Mouse (Mus musculus) heart, embryonic 16.5 days (tissue): ENCODE measurements at regions not wholly inside any gene's neighbourhood (a gene's known extent, or its start where the extent isn't known, plus 50 kb on each side); places are given as distances from the start of the nearest gene placed in this dataset.

Experiments used
- ATAC-seq: fragments of 200-750 bp; cut with Nextera tagmentation; replicated peaks from 2 replicates; pipeline ENCODE4 v1.8.0; 2017; ENCODE audit warnings: moderate number of reproducible peaks; ENCODE audit not compliant: insufficient read depth, low FRiP score; ENCODE audit errors: extremely low read depth
- H3K27ac ChIP-seq: fragments of 300-500 bp; sonication (generic); 2 replicates; pipeline ENCODE4 v1.5.1; 2014; ENCODE audit warnings: mild to moderate bottlenecking, low read length, control low read depth, moderate library complexity
- H3K27me3 ChIP-seq: fragments of 300-500 bp; sonication (generic); 2 replicates; pipeline ENCODE4 v1.6.1; 2014; ENCODE audit warnings: low read length, mixed read lengths; ENCODE audit not compliant: control insufficient read depth, insufficient read depth
- H3K36me3 ChIP-seq: fragments of 300-500 bp; sonication (generic); 2 replicates; pipeline ENCODE4 v1.6.1; 2014; ENCODE audit not compliant: control insufficient read depth, insufficient read depth
- H3K4me1 ChIP-seq: fragments of 300-500 bp; sonication (generic); 2 replicates; pipeline ENCODE4 v1.6.1; 2014; ENCODE audit warnings: low read length, mixed read lengths; ENCODE audit not compliant: control insufficient read depth, insufficient read depth
- H3K4me2 ChIP-seq: fragments of 300-500 bp; sonication (generic); 2 replicates; pipeline ENCODE4 v1.6.1; 2014; ENCODE audit warnings: low read depth, mild to moderate bottlenecking, control low read depth, low read length
- H3K4me3 ChIP-seq: fragments of 300-500 bp; sonication (generic); 2 replicates; pipeline ENCODE4 v1.5.1; 2014; ENCODE audit warnings: mild to moderate bottlenecking, control low read depth, low read length
- H3K9ac ChIP-seq: fragments of 300-500 bp; sonication (generic); 2 replicates; pipeline ENCODE4 v1.6.1; 2014; ENCODE audit warnings: low read length, control low read depth
- H3K9me3 ChIP-seq: fragments of 300-500 bp; sonication (generic); replicated peaks from 2 replicates; pipeline ENCODE4 v1.6.1; 2016; ENCODE audit warnings: low read length; ENCODE audit not compliant: control insufficient read depth
- WGBS: fragments of 180-500 bp; shearing (Covaris S2); extraction: QIAGEN DNeasy Blood & Tissue Kit; methylation state at CpG from one replicate; pipeline ENCODE4 v1.1.7; 2014; 5-methylcytosine and 5-hydroxymethylcytosine counted together

DNA sequence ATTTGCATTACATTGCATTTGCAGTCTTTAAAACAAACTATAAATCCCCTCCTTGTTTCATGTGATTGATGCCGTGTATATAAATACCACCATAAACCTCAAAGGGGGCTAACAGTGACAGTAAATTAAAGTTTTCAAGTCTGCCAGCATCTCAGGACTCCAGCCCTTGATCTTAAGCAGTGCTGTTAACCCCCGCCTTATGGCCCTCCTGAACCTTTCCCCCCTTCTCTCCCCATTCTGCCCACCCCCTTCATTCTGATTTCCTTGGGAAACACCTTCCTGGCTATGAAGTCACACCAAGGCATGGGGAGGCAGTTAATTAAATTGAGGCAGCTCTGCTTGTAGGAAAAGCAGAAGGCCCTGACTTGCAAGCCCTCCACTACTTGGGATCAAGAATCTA lies 302.5 kb upstream of the Nr2f2 start:
- no peaks in the 10 kb centered on the region for H3K27me3 ChIP-seq
- H3K27ac ChIP-seq = no peak overlapping the region
- no peak overlapping the region for H3K9ac ChIP-seq
- no peak overlapping the region for H3K4me3 ChIP-seq
- H3K4me2 ChIP-seq = no peak overlapping the region
- no peaks in the 10 kb centered on the region for H3K9me3 ChIP-seq
- WGBS = 82% methylated on average over 2 of the region's 2 CpGs
- H3K4me1 ChIP-seq = no peaks in the 10 kb centered on the region
- no peak for ATAC-seq
- H3K36me3 ChIP-seq = no peaks in the 10 kb centered on the region

DNA sequence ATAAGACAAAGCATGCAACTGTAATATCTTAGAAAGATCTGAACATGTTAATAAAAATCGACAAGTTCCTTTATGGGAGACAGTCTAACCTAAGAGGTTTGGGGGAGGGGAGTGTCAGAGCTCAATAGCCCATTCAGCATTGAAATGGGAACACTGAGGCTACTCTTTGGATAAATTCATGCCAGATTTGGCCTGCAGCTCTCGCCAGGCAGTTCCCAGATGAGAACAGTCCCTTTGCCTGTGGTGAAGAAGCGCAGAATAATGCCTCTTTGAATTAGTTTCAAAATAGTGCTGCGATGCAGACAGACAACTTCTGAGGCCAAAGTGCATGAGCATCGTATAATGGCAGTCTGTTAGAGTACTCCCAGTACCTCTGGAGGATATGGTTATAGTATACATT lies 293.6 kb upstream of the Nr2f2 start:
- Histone ChIP-seq H3K9me3 (no peaks in the 10 kb centered on the region), H3K9ac (no peak overlapping the region), H3K27ac (no peak overlapping the region), H3K4me1 (no peaks in the 10 kb centered on the region), H3K36me3 (no peaks in the 10 kb centered on the region), H3K27me3 (no peaks in the 10 kb centered on the region), H3K4me2 (no peak overlapping the region), H3K4me3 (no peak overlapping the region)
- ATAC-seq = no peak
- 75% methylated on average over 5 of the region's 5 CpGs for whole genome bisulfite sequencing

DNA sequence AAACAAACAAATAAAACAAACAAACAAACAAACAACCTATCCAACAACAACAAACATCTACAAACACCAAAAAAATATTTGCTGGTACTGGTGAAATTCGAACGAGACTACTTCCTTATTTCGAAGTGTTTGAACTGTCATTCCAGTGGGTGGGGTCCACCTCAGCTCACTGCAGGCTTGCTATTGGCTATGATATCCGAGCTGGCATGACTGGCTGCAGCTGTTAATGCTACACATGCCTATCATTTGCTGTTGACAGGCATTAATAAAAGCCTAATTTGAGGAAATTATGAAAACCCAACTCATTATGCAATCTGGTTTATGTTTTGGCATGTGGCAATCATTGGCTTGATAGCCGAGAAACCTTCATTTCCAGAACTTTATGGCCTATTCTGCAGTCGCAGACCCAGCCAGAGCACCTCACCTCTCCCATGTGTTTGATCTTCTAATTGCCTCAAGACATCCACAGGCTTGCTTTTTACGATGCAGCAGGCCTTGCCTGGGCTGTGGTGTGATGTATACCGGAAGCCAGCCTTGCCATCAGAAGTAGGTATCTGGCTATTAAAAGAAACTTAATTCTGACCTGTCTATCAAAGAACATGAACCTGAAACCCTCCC lies 283.3 kb upstream of the Nr2f2 start:
- no peak for ATAC-seq

DNA sequence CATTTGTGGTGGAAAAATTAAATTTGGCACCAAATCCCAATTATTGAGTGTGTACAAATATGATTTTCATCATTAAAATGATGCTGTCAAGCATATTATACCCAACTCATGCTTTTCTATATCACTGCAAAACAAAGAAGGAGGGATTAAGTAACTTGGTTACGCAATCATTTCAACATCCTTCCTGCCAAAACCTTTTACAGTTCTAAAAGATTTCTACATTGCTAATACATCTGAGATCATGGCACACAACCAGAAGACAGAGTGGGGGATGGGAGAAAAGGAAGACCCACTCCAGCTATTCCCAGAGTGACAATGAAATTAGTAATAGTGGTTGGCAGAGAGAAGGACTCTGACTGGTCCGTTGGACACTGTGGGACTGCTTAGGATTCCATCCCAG lies 280.3 kb upstream of the Nr2f2 start:
- Histone ChIP-seq H3K36me3 (no peaks in the 10 kb centered on the region), H3K4me1 (no peaks in the 10 kb centered on the region), H3K27ac (no peak overlapping the region), H3K27me3 (no peaks in the 10 kb centered on the region), H3K9ac (no peak overlapping the region), H3K4me2 (no peak overlapping the region), H3K9me3 (no peaks in the 10 kb centered on the region), H3K4me3 (no peak overlapping the region)
- WGBS = 70% methylated on average over 2 of the region's 2 CpGs
- no peak for ATAC-seq

More for the DNA sequence above, 283.3 kb upstream of the Nr2f2 start:
- Histone ChIP-seq H3K9ac (no peak overlapping the region), H3K4me1 (no peaks in the 10 kb centered on the region), H3K36me3 (no peaks in the 10 kb centered on the region), H3K27me3 (no peaks in the 10 kb centered on the region), H3K27ac (no peak overlapping the region), H3K4me3 (no peak overlapping the region), H3K9me3 (no peaks in the 10 kb centered on the region; the same call in 1 of the 2 replicates), H3K4me2 (no peak overlapping the region)
- WGBS = 70% methylated on average over 8 of the region's 8 CpGs

DNA sequence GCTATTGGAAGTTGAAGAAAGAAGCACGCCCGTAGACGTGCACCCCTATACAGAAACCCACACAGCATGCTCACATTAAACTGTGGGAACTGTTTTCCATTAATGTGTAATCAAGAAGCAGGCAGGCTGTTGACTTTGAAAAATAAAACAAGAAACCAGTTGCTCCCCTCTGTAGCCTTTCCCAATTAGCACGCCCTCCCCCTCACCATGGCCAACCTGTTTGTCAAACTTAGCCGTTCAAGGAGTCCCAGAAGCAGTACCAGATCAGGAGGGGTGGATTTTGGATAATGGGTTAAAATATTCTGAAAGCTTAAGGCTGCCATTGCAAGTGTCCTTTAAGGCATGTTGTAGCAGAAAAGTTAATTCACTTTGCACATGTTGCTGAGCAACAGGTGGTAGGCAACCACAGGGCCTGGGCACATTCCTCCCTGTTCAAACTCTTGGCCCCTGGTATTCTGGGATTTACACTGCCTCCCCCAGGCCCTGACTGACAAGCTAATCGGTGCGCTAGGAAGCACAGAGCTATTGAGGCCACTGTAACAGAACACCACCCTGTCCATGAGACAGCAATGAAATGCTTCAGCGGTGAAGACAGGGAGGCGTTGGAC lies 277.3 kb upstream of the Nr2f2 start:
- H3K27ac ChIP-seq = no peak overlapping the region
- 58% methylated on average over 9 of the region's 9 CpGs for WGBS

DNA sequence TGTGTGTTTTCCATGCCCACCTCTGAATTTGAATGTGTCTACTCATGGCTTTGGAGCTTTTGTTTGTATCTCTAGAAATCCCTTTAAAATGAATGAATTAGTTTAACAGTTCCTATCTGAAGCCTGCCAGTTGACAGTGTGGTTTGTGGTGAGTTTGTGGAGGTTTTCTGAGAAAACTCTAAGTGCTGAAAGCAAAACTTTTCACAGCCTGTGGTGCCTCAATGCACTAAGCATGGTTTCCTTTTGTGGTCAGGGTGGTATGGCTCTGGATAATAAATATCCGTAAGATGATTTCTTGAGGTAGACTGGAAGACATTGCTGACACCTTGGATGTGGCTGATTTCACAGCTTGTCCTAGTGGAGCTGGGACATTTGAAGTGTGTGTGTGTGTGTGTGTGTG lies 276.5 kb upstream of the Nr2f2 start:
- ATAC-seq = no peak

More for the DNA sequence above, 277.3 kb upstream of the Nr2f2 start:
- peak; percentile 14; the same call in 1 of the 2 replicates for ATAC-seq
- no peak overlapping the region for H3K4me3 ChIP-seq
- H3K36me3 ChIP-seq = no peaks in the 10 kb centered on the region
- no peak overlapping the region for H3K9ac ChIP-seq
- H3K27me3 ChIP-seq = no peaks in the 10 kb centered on the region
- no peaks in the 10 kb centered on the region for H3K4me1 ChIP-seq
- no peak overlapping the region for H3K4me2 ChIP-seq
- no peaks in the 10 kb centered on the region for H3K9me3 ChIP-seq

DNA sequence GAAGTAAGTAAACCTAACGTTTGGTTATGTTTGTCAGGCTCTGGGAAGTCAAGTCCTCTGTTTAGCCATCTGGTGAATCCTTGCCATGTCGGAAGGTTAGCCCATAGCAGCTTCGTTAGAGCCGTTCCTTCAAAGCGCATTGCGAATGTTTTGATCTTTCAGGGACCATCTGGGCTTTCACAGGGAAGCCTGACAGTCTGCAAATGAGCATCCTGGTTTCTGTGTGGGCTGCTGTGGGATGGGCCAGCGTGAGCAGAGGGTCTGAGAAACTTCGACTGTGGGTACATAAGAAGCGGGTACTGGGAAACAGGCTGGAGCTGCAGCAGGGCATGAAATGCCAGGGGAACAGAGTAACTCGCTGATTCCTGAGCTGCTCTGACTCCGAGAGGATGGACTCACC lies 274.7 kb upstream of the Nr2f2 start:
- no peaks in the 10 kb centered on the region for H3K36me3 ChIP-seq
- H3K4me3 ChIP-seq = no peak overlapping the region
- no peak overlapping the region for H3K27ac ChIP-seq
- no peak for ATAC-seq
- H3K27me3 ChIP-seq = no peaks in the 10 kb centered on the region
- no peaks in the 10 kb centered on the region for H3K4me1 ChIP-seq
- no peaks in the 10 kb centered on the region for H3K9me3 ChIP-seq
- WGBS = 59% methylated on average over 11 of the region's 11 CpGs
- no peak overlapping the region for H3K9ac ChIP-seq
- H3K4me2 ChIP-seq = no peak overlapping the region

More for the DNA sequence above, 276.5 kb upstream of the Nr2f2 start:
- H3K27ac ChIP-seq = no peak overlapping the region
- H3K4me3 ChIP-seq = no peak overlapping the region
- no peaks in the 10 kb centered on the region for H3K36me3 ChIP-seq
- 73% methylated on average over 1 of the region's 1 CpGs for WGBS
- H3K4me1 ChIP-seq = no peaks in the 10 kb centered on the region
- H3K9ac ChIP-seq = no peak overlapping the region
- H3K9me3 ChIP-seq = no peaks in the 10 kb centered on the region
- H3K27me3 ChIP-seq = no peaks in the 10 kb centered on the region
- H3K4me2 ChIP-seq = no peak overlapping the region

DNA sequence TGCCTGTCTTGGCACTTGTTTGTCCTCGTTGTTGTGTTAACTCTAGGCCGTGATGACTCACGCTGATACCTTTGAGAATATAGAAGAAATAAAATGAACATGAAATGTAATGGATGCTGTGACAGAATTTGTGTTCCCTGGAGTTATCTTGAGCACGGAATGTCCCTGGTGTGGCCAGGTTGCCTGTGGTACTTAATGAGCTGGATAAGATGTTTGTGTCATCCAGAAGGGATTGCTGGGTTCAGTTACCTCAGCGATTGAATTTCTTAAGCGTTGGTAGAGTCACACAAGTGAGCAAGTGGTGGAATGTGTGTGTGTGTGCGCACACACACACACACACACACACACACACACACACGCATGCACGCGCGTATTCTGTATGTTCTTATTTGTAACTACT lies 274.0 kb upstream of the Nr2f2 start:
- Histone ChIP-seq H3K4me3 (no peak overlapping the region), H3K36me3 (no peaks in the 10 kb centered on the region), H3K4me1 (no peaks in the 10 kb centered on the region), H3K4me2 (no peak overlapping the region), H3K9me3 (no peaks in the 10 kb centered on the region), H3K27ac (no peak overlapping the region), H3K27me3 (no peaks in the 10 kb centered on the region), H3K9ac (no peak overlapping the region)
- WGBS = 85% methylated on average over 11 of the region's 11 CpGs
- ATAC-seq = no peak

DNA sequence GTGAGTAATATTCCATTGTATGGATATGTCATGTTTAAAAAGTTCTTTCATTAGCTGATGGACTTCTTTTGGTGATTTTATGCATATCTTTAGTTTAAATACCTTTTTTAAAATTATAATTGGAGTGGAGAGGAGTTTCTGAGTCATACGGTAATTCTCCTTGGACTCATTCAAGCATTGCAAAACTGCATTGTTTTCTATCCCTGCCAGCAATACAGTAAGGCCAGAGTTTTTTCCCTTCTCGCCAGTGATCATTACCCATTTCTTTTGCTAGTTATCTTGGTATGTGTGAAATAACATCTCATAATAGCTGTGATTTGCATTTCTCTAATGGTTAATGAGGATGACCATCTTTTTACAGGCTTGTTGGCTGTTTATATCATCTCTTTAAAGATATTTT lies 271.6 kb upstream of the Nr2f2 start:
- WGBS = 80% methylated on average over 2 of the region's 2 CpGs
- peaks cover 9% of the 10 kb centered on the region; the same call in 1 of the 2 replicates for H3K4me1 ChIP-seq

More for the DNA sequence above, 271.6 kb upstream of the Nr2f2 start:
- Histone ChIP-seq H3K4me2 (no peak overlapping the region), H3K27me3 (no peaks in the 10 kb centered on the region), H3K4me3 (no peak overlapping the region), H3K36me3 (no peaks in the 10 kb centered on the region), H3K9me3 (no peaks in the 10 kb centered on the region), H3K27ac (no peak overlapping the region), H3K9ac (no peak overlapping the region)
- no peak for ATAC-seq
